Mouse (Mus musculus): ENCODE results near the gene Cnih1. TPM values are rescaled to one million over a fixed set of nuclear protein-coding genes. Genes with fewer than 3 reads are reported as not detected.
"Not testable (repeated sequence)": the region's sequence is repeated elsewhere in the genome, so short reads cannot be mapped to it uniquely, and the experiment has no call there.

Gene Cnih1
- polyA plus RNA-seq (2021): 101 TPM

DNA sequence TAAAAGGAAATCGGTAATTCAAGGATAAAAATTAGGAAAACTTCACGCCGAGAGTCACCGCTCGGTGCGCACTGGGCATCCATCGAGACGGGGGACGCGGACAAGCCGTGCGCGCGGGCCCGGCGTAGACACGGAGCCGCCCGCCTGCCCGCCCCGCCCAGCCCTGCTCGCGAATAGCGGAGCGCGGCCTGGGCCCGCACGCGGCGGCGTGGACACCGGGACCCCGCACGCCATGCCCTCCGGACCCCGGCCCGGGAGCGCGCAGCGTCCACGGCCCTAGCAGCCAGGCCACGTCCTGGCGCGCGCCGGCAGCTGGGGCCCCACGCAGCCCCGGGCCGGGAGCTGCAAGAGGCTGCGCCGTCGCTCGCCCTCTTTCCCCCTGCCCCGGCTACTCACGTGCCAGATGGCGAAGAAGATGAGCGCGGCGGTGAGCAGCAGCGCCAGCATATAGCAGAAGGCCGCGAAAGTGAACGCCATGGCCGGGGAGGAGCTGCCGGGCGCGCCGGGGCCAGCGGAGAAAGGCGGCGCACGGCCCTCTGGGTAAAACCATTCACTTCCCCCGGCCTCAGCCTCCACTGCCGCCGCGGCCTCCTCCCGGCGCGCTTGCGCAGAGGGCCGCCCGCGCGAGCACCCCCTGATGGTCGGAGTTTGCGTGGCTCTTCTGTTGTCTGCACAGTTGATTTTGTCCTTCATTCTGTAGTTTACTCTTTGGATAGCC lies at the start of gene Cnih1:
Gene Cnih1 (minus strand): TSS at position 625 of the 718 bp plus-strand sequence.
- in situ Hi-C loops (cut with MboI; ENCODE audit: low pct_unique_long_range_greater_than_20kb): no loop called here
- ChIA-PET POLR2A (interaction anchor here (0.6 to 0.9 kb wide), 2 partner anchors 33 to 1360 kb away, joined by 3 read pairs; no protein-coding TSS in a partner anchor), CTCF (interaction anchor here (0.8 to 3.4 kb wide), 4 partner anchors 10 to 33 kb away, joined by 3 to 9 read pairs (median 4); no protein-coding TSS in a partner anchor)
- DNase-seq (ENCODE audit: low read depth, low spot score) (peak; percentile 41), ATAC-seq (peak; percentile 79)
- H3K27me3 ChIP-seq: no peaks in the 10 kb centered on the region
- peak; percentile 99 for TF ChIP-seq CTCF (IDR thresholded peaks at IDR 0.05)

DNA sequence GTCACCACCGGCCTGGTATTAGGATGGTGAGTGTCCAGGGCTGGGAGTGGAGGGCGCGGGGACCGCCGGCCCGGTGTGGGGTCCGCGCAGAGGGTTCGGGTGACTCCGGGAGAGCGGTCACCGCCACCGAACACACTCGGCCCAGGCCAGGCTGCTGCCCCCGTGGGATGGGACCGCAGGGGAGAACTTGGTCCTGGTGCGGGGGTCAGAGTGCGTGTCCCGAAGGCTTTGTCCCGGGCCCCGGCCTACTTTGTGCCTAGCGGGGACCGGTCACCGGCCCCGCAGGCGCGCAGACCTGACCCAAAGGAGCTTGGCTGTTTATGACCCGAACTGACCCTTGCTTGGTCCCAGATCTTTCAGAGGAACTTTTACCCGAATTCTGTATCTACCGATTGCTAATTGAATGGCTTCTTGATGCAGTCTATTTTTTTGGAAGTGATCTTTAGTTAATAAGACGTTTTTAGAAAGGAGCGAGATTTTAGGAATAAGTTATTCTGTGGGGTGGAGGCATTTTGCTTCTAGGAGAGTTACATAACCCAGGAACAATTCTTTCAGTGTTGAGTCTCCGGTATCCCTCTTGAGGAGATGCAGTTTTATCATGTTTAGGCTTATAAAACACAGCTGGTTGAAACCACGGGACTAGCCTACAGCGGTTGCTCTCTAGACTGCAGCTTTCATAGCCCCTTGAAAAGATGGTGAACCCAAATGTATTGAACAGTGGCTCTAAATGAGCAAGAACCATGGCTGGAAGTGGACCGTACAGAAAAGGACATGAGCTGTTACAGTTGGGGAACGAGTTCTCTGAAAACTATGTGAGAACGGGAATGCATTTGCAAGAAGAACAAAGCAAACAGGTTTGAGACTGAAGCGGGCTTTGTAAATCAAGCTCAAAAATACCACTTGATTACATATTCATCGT lies 44.4 kb upstream of the Cnih1 start:
- CTCF ChIA-PET: interaction anchor here (0.8 to 1.5 kb wide), 7 partner anchors 14 to 255 kb away, joined by 3 to 6 read pairs (median 3); no protein-coding TSS in a partner anchor
- no peaks in the 10 kb centered on the region for H3K27me3 ChIP-seq
- POLR2A ChIA-PET: interaction anchor here (1.0 to 1.3 kb wide), 2 partner anchors 13 to 14 kb away, joined by 3 read pairs; no protein-coding TSS in a partner anchor
- no peak for TF ChIP-seq CTCF (IDR thresholded peaks at IDR 0.05)
- DNase-seq (ENCODE audit: low read depth, low spot score) (no peak), ATAC-seq (peak; percentile 36)
- in situ Hi-C loops (cut with MboI; ENCODE audit: low pct_unique_long_range_greater_than_20kb): no loop called here

DNA sequence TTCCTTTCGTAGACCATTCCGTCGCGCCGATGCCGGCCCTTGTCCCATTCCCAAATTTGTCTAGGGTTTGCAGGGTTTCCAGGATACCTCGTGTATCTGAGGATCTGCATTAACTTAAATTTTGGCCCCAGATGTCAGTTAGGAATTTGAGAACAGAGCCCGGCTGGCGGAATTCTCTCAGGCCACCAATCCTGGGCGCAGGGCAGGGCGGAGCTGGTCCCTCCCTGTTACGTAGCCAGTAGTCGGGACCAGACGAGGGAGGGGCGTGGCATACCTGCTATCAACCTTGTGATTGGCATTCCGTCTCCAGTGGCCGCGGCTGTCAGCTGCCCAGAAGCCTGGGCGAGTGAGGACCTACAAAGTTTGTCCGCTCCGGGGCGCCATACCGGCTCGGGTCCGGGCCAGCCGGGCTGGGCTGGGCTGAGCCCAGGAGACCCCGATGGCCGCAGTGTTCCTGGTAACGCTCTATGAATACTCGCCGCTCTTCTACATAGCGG lies 43.7 kb upstream of the Cnih1 start, which contains the start of gene Cgrrf1:
Gene Cgrrf1 (plus strand): TSS at position 289 of the 497 bp plus-strand sequence.
- in situ Hi-C loops (cut with MboI; ENCODE audit: low pct_unique_long_range_greater_than_20kb): no loop called here
- ChIA-PET POLR2A (interaction anchor here (1.0 kb wide), 1 partner anchor 13 kb away, joined by 3 read pairs; no protein-coding TSS in a partner anchor), CTCF (interaction anchor here (1.0 to 1.5 kb wide), 6 partner anchors 10 to 50 kb away, joined by 3 to 6 read pairs (median 4); no protein-coding TSS in a partner anchor)
- no peaks in the 10 kb centered on the region for H3K27me3 ChIP-seq
- ATAC-seq: peak; percentile 98
- DNase-seq (ENCODE audit: low read depth, low spot score): peak; percentile 80
- TF ChIP-seq CTCF (IDR thresholded peaks at IDR 0.05): peak; percentile 79

DNA sequence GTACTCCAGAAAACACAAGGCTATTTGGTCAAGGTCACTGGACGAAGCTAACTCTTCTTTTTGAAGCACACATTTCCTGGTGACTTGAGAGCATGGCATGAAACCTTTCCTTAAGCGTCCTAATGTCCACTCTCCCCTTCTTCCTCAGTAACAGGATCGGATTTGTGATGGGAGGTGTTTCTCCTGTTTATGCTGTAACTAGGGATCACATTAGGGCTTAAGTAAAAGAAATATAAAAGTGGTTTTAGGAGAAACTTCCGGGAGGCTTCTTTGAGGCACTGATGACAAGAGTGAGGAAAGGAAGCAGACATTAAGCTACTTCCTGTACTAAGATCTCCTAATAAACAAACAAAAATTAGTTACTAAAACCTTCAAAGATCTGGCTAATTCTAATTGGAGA lies 43.1 kb upstream of the Cnih1 start:
- ATAC-seq: no peak
- POLR2A ChIA-PET: no interaction called here

DNA sequence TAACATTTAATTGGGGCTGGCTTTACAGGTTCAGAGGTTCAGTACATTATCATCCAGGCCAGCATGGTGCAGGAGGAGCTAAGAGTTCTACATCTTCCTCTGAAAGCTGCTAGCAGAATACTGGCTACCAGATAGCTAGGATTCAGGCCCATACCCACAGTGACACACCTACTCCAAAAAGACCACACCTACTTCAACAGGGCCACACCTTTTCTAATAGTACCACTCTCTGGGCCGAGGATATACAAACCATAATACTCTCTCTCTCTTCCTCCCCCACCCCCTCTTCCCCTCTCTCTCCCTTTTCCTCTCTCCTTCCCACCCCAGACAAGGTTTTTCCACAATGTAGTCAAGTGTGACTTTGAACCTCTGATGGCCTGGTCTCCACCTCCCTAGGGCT lies 39.2 kb upstream of the Cnih1 start:
- in situ Hi-C loops (cut with MboI; ENCODE audit: low pct_unique_long_range_greater_than_20kb): no loop called here
- ATAC-seq (no peak), DNase-seq (ENCODE audit: low read depth, low spot score) (no peak)
- TF ChIP-seq CTCF (IDR thresholded peaks at IDR 0.05): no peak
- H3K27me3 ChIP-seq: no peaks in the 10 kb centered on the region
- POLR2A ChIA-PET: no interaction called here
- CTCF ChIA-PET: no interaction called here

More for the DNA sequence above, 43.1 kb upstream of the Cnih1 start:
- no peaks in the 10 kb centered on the region for H3K27me3 ChIP-seq
- no peak for TF ChIP-seq CTCF (IDR thresholded peaks at IDR 0.05)
- in situ Hi-C loops (cut with MboI; ENCODE audit: low pct_unique_long_range_greater_than_20kb): no loop called here
- CTCF ChIA-PET: interaction anchor here (1.0 to 1.5 kb wide), 4 partner anchors 10 to 47 kb away, joined by 3 to 6 read pairs (median 4); no protein-coding TSS in a partner anchor
- DNase-seq (ENCODE audit: low read depth, low spot score): no peak

DNA sequence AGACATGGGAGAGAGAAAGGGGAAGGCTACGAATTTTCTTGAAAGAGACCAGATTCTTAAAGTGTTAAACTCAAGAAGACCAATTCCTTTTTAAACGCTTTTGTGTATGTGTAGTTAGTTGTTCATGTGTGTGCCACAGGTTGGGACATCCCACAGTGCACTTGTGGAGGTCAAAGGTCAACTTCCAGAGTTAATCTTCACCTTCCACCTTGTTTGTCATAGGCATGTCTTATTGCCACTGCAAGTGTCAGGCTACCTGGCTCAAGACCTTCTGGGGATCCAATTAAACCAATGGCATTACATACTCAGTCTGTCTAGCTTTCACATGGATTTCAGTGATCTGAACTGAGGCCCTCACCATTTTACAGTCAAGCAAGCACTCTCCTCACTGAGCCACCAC lies 35.8 kb upstream of the Cnih1 start:
- DNase-seq (ENCODE audit: low read depth, low spot score): no peak
- ChIA-PET CTCF (no interaction called here), POLR2A (no interaction called here)
- no peaks in the 10 kb centered on the region for H3K27me3 ChIP-seq
- TF ChIP-seq CTCF (IDR thresholded peaks at IDR 0.05): no peak
- in situ Hi-C loops (cut with MboI; ENCODE audit: low pct_unique_long_range_greater_than_20kb): no loop called here
- ATAC-seq: no peak

DNA sequence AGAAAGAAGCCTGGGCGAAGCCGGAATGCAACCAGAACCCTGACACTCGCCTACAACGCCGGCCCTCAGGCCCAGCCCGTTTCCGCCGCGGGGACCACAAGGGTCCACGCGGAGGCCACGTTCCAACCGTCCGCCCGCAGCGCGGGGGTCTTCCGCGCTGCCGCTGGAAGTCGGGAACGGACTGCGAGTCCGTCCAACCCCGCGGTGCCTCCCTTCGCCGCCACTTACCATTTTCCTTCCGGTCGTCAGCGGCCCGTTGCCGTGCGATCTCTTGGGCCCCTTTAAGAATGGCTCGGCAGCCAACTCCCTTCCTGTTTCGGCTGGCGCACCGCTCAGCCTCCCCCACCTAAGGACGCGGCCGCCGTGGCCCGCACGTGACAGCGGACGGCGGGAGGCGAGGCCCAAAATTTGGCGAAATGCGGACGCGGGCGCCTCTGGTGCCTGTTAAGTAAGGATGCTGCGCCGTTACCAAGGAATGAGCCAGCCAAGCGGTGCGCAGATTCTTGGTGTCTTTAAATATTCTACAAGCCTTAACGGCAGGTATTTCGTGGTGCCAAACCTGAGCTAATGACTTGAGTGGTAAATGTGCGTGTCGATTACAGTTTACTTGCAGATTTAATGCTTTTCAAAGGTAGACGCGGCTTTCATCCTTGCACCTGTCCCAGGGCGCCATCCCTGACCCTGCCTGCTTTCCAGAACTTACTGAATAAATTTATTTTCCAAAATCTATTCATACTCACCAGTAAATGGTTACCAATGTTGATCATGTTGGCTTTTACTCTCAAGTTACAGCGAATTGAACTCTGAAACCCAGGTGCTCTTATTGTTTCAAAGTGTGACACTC lies 33.9 kb upstream of the Cnih1 start, which contains the start of gene Gmfb:
Gene Gmfb (minus strand): TSS at position 370 of the 844 bp plus-strand sequence.
- H3K27me3 ChIP-seq: no peaks in the 10 kb centered on the region
- ChIA-PET POLR2A (interaction anchor here (1.2 kb wide), 1 partner anchor 34 kb away, joined by 3 read pairs; the partner anchor contains the start of gene Cnih1), CTCF (no interaction called here)
- TF ChIP-seq CTCF (IDR thresholded peaks at IDR 0.05): peak; percentile 22
- DNase-seq (ENCODE audit: low read depth, low spot score) (no peak), ATAC-seq (peak; percentile 78)
- in situ Hi-C loops (cut with MboI; ENCODE audit: low pct_unique_long_range_greater_than_20kb): no loop called here

DNA sequence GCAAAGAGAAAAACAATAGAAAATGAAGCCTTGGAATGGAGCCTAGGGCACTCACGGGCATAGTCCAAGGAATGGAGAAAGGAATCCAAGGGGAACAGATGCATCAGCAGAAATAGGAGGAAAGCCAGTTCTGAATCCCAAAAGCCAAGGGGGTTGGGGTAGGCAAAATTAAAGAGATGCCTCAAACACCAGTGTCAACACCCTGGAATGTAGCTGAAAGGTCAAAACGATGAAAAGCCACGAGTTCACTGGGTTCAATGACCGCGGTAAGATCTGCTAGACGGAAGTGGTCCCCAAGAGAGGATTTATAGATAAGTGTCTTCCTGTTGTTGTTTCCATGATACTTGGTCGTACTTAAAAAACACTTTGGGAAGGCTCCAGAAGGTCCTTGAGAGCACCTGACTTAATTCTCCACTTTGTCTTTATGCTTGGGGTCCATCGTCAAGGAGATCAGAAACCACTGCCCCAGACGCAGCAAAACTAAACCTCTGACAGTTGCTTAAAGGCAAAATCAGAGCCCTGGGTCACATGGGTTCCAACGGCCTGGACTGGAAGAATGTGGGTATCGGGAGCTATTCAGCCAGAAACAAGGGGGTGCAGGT lies 33.2 kb upstream of the Cnih1 start:
- ChIA-PET CTCF (interaction anchor here (1.1 kb wide), 1 partner anchor 16 kb away, joined by 3 read pairs; no protein-coding TSS in a partner anchor), POLR2A (interaction anchor here (1.1 to 1.2 kb wide), 2 partner anchors 12 to 33 kb away, joined by 3 read pairs; partner anchors contain the start of gene Cnih1)
- in situ Hi-C loops (cut with MboI; ENCODE audit: low pct_unique_long_range_greater_than_20kb): no loop called here
- TF ChIP-seq CTCF (IDR thresholded peaks at IDR 0.05): no peak
- DNase-seq (ENCODE audit: low read depth, low spot score) (no peak), ATAC-seq (peak; percentile 58)
- H3K27me3 ChIP-seq: no peaks in the 10 kb centered on the region

DNA sequence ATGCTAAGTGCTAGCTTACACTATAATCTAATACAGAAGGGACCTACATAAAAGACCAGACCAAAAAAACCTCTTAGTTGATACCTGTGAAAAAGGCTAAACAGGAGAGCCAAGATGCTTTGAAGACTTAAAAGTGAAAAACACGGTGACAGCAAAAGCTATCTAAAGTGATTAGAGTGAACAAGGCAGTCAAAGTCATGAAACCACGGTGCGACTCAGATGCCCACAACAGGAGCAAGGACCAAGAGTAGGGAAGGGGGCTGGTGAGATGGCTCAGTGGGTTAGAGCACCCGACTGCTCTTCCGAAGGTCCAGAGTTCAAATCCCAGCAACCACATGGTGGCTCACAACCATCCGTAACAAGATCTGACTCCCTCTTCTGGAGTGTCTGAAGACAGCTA lies 31.8 kb upstream of the Cnih1 start:
- H3K27me3 ChIP-seq; ATAC-seq; DNase-seq (ENCODE audit: low read depth, low spot score); POLR2A ChIA-PET; in situ Hi-C loops (cut with MboI; ENCODE audit: low pct_unique_long_range_greater_than_20kb): not testable (repeated sequence)
- CTCF ChIA-PET: interaction anchor here (0.9 to 1.1 kb wide), 2 partner anchors 10 to 15 kb away, joined by 3 read pairs; no protein-coding TSS in a partner anchor
